In genomic region chr11:34077870-34078269, GRCm38 (mm10) we compare ENCODE assay signal across 29 mouse cellular contexts. TPM values are rescaled to one million over a fixed set of nuclear protein-coding genes. Genes with fewer than 3 reads are reported as not detected.
"Had no signal": no experiment of that assay in that cellular context is flagged by ENCODE, and none has a peak within 500 bp of the region (broad histone marks: within the 10 kb centered on the region; RNA-seq: fewer than 3 reads in every experiment).

No protein-coding gene starts in this region.

- ATAC-seq: intestine, embryonic 15.5 days; liver, embryonic 12.5 days; midbrain, embryonic 13.5 days; midbrain, embryonic 16.5 days had no signal

- H3K36me3 ChIP-seq: intestine, embryonic 15.5 days; limb, embryonic 10.5 days; limb, embryonic 13.5 days; liver, embryonic 12.5 days; liver, embryonic 15.5 days; lung, embryonic 15.5 days; midbrain, embryonic 10.5 days; midbrain, embryonic 13.5 days had no signal

- H3K4me3 ChIP-seq: intestine, embryonic 15.5 days; limb, embryonic 10.5 days; limb, embryonic 13.5 days; liver, embryonic 12.5 days; liver, embryonic 15.5 days; lung, embryonic 15.5 days; midbrain, embryonic 10.5 days; midbrain, embryonic 13.5 days; myocyte had no signal

- H3K4me2 ChIP-seq: intestine, embryonic 15.5 days; limb, embryonic 13.5 days; liver, embryonic 12.5 days; liver, embryonic 15.5 days; lung, embryonic 15.5 days; midbrain, embryonic 13.5 days had no signal

- H3K27ac ChIP-seq: intestine, embryonic 15.5 days; limb, embryonic 10.5 days; limb, embryonic 13.5 days; liver, embryonic 12.5 days; liver, embryonic 15.5 days; lung, embryonic 15.5 days; macrophage; midbrain, embryonic 10.5 days; midbrain, embryonic 13.5 days had no signal

- H3K9me3 ChIP-seq: intestine, embryonic 15.5 days; limb, embryonic 10.5 days; limb, embryonic 13.5 days; liver, embryonic 12.5 days; liver, embryonic 15.5 days; lung, embryonic 15.5 days; megakaryocyte, embryonic 14.5 days; midbrain, embryonic 10.5 days; midbrain, embryonic 13.5 days had no signal

- H3K27me3 ChIP-seq: intestine, embryonic 15.5 days; liver, embryonic 12.5 days; liver, embryonic 15.5 days; lung, embryonic 15.5 days; megakaryocyte, embryonic 14.5 days had no signal

- DNase-seq: kidney, adult 18-20 months; kidney, adult 9 months; kidney, postnatal 14 days; kidney, postnatal 4 days; layer of hippocampus, adult 9-11 months; liver; lung, adult 18-20 months; lung, postnatal 14 days had no signal

- H3K4me1 ChIP-seq: intestine, embryonic 15.5 days; limb, embryonic 10.5 days; lung, embryonic 15.5 days; midbrain, embryonic 10.5 days; midbrain, embryonic 13.5 days had no signal

- H3K9ac ChIP-seq: intestine, embryonic 15.5 days; limb, embryonic 13.5 days; liver, embryonic 12.5 days; liver, embryonic 15.5 days; lung, embryonic 15.5 days; midbrain, embryonic 13.5 days had no signal

RNA-seq across cellular contexts. Expression of gene 4930469K13Rik, which starts 20.5 kb away (rescaled TPM):
- total RNA-seq: layer of hippocampus, adult 18-20 months; layer of hippocampus, postnatal 25 days; left cerebral cortex, adult 18-20 months; left cerebral cortex, postnatal 25 days; monocyte, adult 5-6 weeks had no signal
- polyA plus RNA-seq: intestine, embryonic 15.5 days; kidney, embryonic 16.5 days; limb, embryonic 10.5 days; liver, embryonic 12.5 days; liver, embryonic 15.5 days; macrophage; midbrain, embryonic 10.5 days; midbrain, embryonic 13.5 days; midbrain, embryonic 16.5 days; myocyte; small intestine, adult 2 months; spleen, adult 2 months; stomach, embryonic 16.5 days had no signal
